Mouse (Mus musculus) erythroblast, embryonic 14.5 days (primary cell): ENCODE measurements around the gene Sema4a.

ENCODE experiments used
- GATA1 ChIP-seq: IDR thresholded peaks from 2 replicates; pipeline ENCODE4 v1.6.1; 2012; ENCODE audit warnings: low read length, inconsistent platforms, mixed read lengths
- TAL1 ChIP-seq: IDR thresholded peaks from 3 replicates; pipeline ENCODE4 v1.6.1; 2012; ENCODE audit warnings: low read length, inconsistent platforms, mixed read lengths

DNA sequence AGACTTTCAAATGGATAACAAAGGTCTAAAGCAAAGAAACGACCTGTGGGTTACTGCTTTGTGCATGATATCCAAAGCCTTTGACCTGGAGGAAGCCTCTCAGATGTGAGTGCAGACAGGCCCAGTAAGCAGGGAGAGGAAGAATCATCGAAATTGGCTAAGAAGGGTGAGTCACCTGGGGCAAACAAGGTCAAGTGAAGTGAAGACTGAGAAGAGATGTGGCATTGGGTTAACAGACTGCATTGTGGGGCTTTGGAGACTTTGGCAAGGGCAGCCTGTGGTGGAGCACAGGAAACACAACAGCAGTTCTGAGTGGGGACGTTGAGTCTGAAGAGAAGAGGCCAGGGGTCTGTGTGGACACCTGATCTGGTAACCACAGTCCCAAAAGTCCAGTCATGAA, 3.4 kb upstream of the Sema4a start:
- TF ChIP-seq GATA1 (no peak), TAL1 (no peak)
